Mouse (Mus musculus) forelimb bud, embryonic 11.5 days (tissue): ENCODE measurements around the gene 4933400A11Rik.

Experiments used
- DNase-seq: peaks from one replicate; pipeline ENCODE4 v3.0.0-alpha.2; 2012; ENCODE audit warnings: low read depth, low spot score

4933400A11Rik gene

GRCm38 (mm10) chrX:169779535-169779934, at the start of gene 4933400A11Rik:
Gene 4933400A11Rik (minus strand): TSS chrX:169779635.
- no peak for DNase-seq

GRCm38 (mm10) chrX:169828136-169828535, 48.7 kb upstream of the 4933400A11Rik start:
- no peak for DNase-seq

GRCm38 (mm10) chrX:169827720-169828119, 48.3 kb upstream of the 4933400A11Rik start:
- DNase-seq = no peak

GRCm38 (mm10) chrX:169826947-169827346, 47.5 kb upstream of the 4933400A11Rik start:
- DNase-seq = no peak

GRCm38 (mm10) chrX:169813673-169814072, 34.2 kb upstream of the 4933400A11Rik start:
- DNase-seq = no peak

GRCm38 (mm10) chrX:169811783-169812182, 32.3 kb upstream of the 4933400A11Rik start:
- no peak for DNase-seq

GRCm38 (mm10) chrX:169811318-169811717, 31.9 kb upstream of the 4933400A11Rik start:
- DNase-seq = no peak

GRCm38 (mm10) chrX:169807744-169808143, 28.3 kb upstream of the 4933400A11Rik start:
- DNase-seq = no peak

GRCm38 (mm10) chrX:169805791-169806190, 26.4 kb upstream of the 4933400A11Rik start:
- no peak for DNase-seq

- no peak for DNase-seq
Observed at GRCm38 (mm10) chrX:169800238-169800637, 20.8 kb upstream of the 4933400A11Rik start.

- peak; percentile 51 for DNase-seq
Observed at GRCm38 (mm10) chrX:169798987-169799680, 19.7 kb upstream of the 4933400A11Rik start.

- no peak for DNase-seq
Observed at GRCm38 (mm10) chrX:169797148-169797547, 17.7 kb upstream of the 4933400A11Rik start.

- no peak for DNase-seq
Observed at GRCm38 (mm10) chrX:169794831-169795311, 15.4 kb upstream of the 4933400A11Rik start.

GRCm38 (mm10) chrX:169794421-169794820, 15.0 kb upstream of the 4933400A11Rik start:
- no peak for DNase-seq

- DNase-seq = no peak
Observed at GRCm38 (mm10) chrX:169792879-169793278, 13.4 kb upstream of the 4933400A11Rik start.

GRCm38 (mm10) chrX:169789702-169790101, 10.3 kb upstream of the 4933400A11Rik start:
- no peak for DNase-seq

GRCm38 (mm10) chrX:169758001-169758400, 21.4 kb downstream of the 4933400A11Rik start:
- DNase-seq = no peak

- no peak for DNase-seq
Observed at GRCm38 (mm10) chrX:169735387-169735969, 44.0 kb downstream of the 4933400A11Rik start.
